Mouse (Mus musculus) lung, adult 2 months (tissue): ENCODE data around the gene Rnaseh2b.

Source experiments
- CTCF ChIP-seq: fragments of 200-500 bp; IDR thresholded peaks from 2 replicates; pipeline ENCODE4 v1.5.1; 2011; ENCODE audit warnings: mild to moderate bottlenecking, low read length, control low read depth; ENCODE audit not compliant: insufficient read depth
- POLR2A ChIP-seq: fragments of 200-500 bp; IDR thresholded peaks from 2 replicates; pipeline ENCODE4 v1.6.1; 2011; ENCODE audit warnings: low read depth, mild to moderate bottlenecking, control low read depth, low read length, borderline replicate concordance; ENCODE audit errors: extremely low read depth

DNA sequence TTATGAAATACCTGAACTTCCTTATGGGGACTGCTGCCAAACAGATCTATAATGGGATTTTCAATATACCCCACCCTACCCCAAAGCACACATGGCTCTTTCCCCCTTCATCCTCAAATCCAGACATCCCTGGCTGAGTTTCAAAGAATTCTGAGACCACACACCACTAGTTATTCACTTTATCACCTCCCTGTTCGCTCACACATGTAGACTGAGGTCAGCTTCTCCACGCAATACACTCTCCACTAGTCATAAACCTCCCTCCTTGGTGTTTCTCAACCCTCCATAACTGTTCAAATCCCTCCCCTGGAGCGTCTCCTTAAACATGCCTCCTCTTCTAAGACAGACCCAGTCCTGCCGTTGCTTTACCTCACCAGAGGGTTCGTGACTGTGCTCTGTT, 31.1 kb downstream of the Rnaseh2b start:
- no peak for TF ChIP-seq CTCF
- TF ChIP-seq POLR2A, result no peak
